Mouse (Mus musculus) embryonic facial prominence, embryonic 15.5 days (tissue): ENCODE data around the gene Tnfrsf8. TPM values are rescaled to one million over a fixed set of nuclear protein-coding genes. Genes with fewer than 3 reads are reported as not detected.

Experiments
- ATAC-seq: fragments of 200-750 bp; cut with Nextera tagmentation; 2 replicates; pipeline ENCODE4 v1.8.0; 2017; ENCODE audit warnings: low read depth, moderate TSS enrichment; ENCODE audit not compliant: insufficient number of reproducible peaks, low FRiP score, low TSS enrichment
- H3K27ac ChIP-seq: fragments of 300-500 bp; sonication (generic); replicated peaks from 2 replicates; pipeline ENCODE4 v1.5.1; 2015; ENCODE audit warnings: mild to moderate bottlenecking, inconsistent platforms
- H3K27me3 ChIP-seq: fragments of 300-500 bp; sonication (generic); 2 replicates; pipeline ENCODE4 v1.6.1; 2015; ENCODE audit warnings: inconsistent platforms
- H3K36me3 ChIP-seq: fragments of 300-500 bp; sonication (generic); 2 replicates; pipeline ENCODE4 v1.6.1; 2015; ENCODE audit warnings: mild to moderate bottlenecking, inconsistent platforms
- H3K4me1 ChIP-seq: fragments of 300-500 bp; sonication (generic); 2 replicates; pipeline ENCODE4 v1.6.1; 2015; ENCODE audit warnings: inconsistent platforms
- H3K4me2 ChIP-seq: fragments of 300-500 bp; sonication (generic); replicated peaks from 2 replicates; pipeline ENCODE4 v1.6.1; 2015; ENCODE audit warnings: mild to moderate bottlenecking, inconsistent platforms
- H3K4me3 ChIP-seq: fragments of 300-500 bp; sonication (generic); replicated peaks from 2 replicates; pipeline ENCODE4 v1.5.1; 2015; ENCODE audit warnings: mild to moderate bottlenecking, inconsistent platforms
- H3K9ac ChIP-seq: fragments of 300-500 bp; sonication (generic); 2 replicates; pipeline ENCODE4 v1.6.1; 2015; ENCODE audit warnings: inconsistent platforms
- H3K9me3 ChIP-seq: fragments of 300-500 bp; sonication (generic); replicated peaks from 2 replicates; pipeline ENCODE4 v1.6.1; 2016; ENCODE audit warnings: inconsistent platforms
- WGBS: fragments of 180-500 bp; shearing (Covaris S2); methylation state at CpG from one replicate; pipeline ENCODE4 v1.1.7; 2015; 5-methylcytosine and 5-hydroxymethylcytosine counted together
- polyA plus RNA-seq: library from polyadenylated mRNA; unstranded; fragments of >200 nt; fragmentation: Nextera tagmentation; extraction: Ambion mirVana; gene quantifications from 2 replicates; pipeline ENCODE4 v1.2.1, GENCODE M21; 2015

Gene Tnfrsf8
- polyA plus RNA-seq, 1 experiment from 2014 or later: 0.20 TPM

- 0 out of 2 replicates have a peak overlapping the region, but pooled peaks have one; percentile 40 for H3K4me3 ChIP-seq
- H3K36me3 ChIP-seq: no peaks in the 10 kb centered on the region
- no peak for ATAC-seq
- WGBS: 79% methylated on average over 3 of the region's 3 CpGs
- H3K27ac ChIP-seq: no peak overlapping the region
- peaks cover 10% of the 10 kb centered on the region for H3K4me1 ChIP-seq
- no peaks in the 10 kb centered on the region for H3K9me3 ChIP-seq
- no peak overlapping the region for H3K9ac ChIP-seq
- H3K27me3 ChIP-seq: peaks cover 34% of the 10 kb centered on the region
- H3K4me2 ChIP-seq: no peak overlapping the region
Measured at GRCm38 (mm10) chr4:145245581-145245980, 69.4 kb downstream of the Tnfrsf8 start.

DNA sequence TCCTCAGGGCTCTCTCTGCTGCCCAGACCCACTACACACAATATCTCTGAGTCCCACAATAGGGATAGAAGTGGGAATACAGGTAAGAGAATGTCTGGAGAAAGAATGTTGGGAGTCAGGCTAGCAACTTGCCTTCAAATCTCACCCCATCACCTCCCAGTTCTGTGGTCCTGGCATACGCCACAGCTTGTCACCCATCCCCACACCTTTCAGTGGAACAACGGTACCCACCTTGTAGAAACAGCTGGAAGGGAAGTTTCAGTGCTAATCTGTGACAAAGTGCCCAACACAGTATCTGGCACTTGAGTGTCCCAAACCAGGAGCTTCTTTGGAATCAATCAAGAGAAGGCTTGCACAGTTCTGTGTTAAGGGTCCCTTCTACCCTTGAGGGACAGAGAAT lies 70.3 kb downstream of the Tnfrsf8 start:
- Histone ChIP-seq H3K4me1 (peaks cover 11% of the 10 kb centered on the region), H3K27ac (no peak overlapping the region), H3K9me3 (no peaks in the 10 kb centered on the region), H3K36me3 (no peaks in the 10 kb centered on the region), H3K9ac (no peak overlapping the region), H3K4me2 (no peak overlapping the region), H3K27me3 (peaks cover 34% of the 10 kb centered on the region), H3K4me3 (no peak overlapping the region)
- no peak for ATAC-seq
- 87% methylated on average over 2 of the region's 2 CpGs for WGBS

DNA sequence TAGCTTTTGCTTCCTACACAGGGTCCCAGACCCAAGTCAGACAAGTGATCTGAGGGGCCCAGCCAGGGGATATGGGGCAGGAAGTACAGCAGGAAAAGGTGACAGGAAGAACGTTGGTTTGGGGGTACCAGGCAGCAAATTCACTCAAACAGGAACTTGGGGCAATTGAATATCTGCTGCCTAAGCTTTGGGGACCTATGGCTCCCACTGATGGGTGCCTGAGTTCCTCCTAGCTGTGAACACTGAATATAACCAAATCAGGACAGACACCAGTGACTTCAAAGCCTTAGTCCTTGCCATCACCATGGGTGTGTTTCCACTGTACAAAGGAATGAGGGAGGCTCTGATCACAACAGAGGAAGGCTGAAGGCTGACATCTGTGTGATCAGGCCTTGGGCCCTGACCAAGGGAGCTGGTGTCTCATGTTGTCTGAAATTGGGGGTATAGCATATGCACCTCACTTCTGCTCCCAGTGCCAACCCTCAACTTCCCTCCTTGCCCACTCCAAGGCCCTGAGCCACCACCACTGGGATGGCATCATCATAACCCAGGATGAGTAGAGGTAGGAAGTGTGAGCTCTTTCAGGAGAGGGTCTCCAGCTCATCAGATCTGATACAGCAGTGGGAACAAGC lies 72.1 kb downstream of the Tnfrsf8 start:
- WGBS: 53% methylated on average over 1 of the region's 1 CpGs
- H3K36me3 ChIP-seq: no peaks in the 10 kb centered on the region
- no peak for ATAC-seq

DNA sequence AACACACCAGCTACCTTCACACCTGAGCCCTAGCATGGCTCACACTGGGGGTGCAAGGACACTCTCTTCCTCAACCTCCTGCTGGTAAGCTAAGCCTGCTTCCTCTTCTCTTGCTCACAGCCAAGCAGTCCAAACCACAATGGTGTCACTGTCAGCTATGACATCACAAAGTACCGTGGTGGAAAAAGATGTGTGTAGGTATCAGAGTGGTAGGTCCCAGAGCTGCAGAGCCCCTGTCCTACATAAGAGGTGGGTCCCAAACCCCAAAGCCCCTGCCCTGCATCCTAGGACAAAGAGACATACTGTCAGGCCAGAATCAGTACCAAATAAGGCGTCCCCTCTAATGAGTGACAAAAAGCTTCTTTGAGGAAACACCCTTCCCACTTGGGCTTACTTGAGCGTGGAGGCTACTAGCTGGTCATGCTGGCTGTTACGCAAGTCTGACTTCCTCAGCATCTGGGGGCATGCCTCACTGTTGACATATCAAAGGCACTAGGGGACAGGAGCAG lies 74.2 kb downstream of the Tnfrsf8 start:
- no peaks in the 10 kb centered on the region for H3K9me3 ChIP-seq

More for the DNA sequence above, 72.1 kb downstream of the Tnfrsf8 start:
- Histone ChIP-seq H3K9me3 (no peaks in the 10 kb centered on the region), H3K27ac (no peak overlapping the region), H3K27me3 (peaks cover 32% of the 10 kb centered on the region), H3K9ac (no peak overlapping the region), H3K4me3 (no peak overlapping the region), H3K4me2 (no peak overlapping the region), H3K4me1 (peaks cover 18% of the 10 kb centered on the region)

GRCm38 (mm10) chr4:145239049-145239830 lies 75.7 kb downstream of the Tnfrsf8 start:
- WGBS: 31% methylated on average over 4 of the region's 4 CpGs
- peaks cover 8% of the 10 kb centered on the region; the same call in 1 of the 2 replicates for H3K4me1 ChIP-seq
- H3K27ac ChIP-seq: 0 out of 2 replicates have a peak overlapping the region, but pooled peaks have one; percentile 34
- no peaks in the 10 kb centered on the region for H3K27me3 ChIP-seq
- peak; percentile 76 for ATAC-seq
- no peak overlapping the region for H3K9ac ChIP-seq
- no peaks in the 10 kb centered on the region for H3K9me3 ChIP-seq
- no peaks in the 10 kb centered on the region for H3K36me3 ChIP-seq
- H3K4me2 ChIP-seq: no peak overlapping the region
- no peak overlapping the region for H3K4me3 ChIP-seq

More for the DNA sequence above, 74.2 kb downstream of the Tnfrsf8 start:
- H3K36me3 ChIP-seq: no peaks in the 10 kb centered on the region
- 71% methylated on average over 4 of the region's 4 CpGs for WGBS
- peaks cover 8% of the 10 kb centered on the region; the same call in 1 of the 2 replicates for H3K4me1 ChIP-seq
- peaks cover 12% of the 10 kb centered on the region for H3K27me3 ChIP-seq
- H3K27ac ChIP-seq: no peak overlapping the region
- H3K4me3 ChIP-seq: no peak overlapping the region
- no peak for ATAC-seq
- no peak overlapping the region for H3K9ac ChIP-seq
- H3K4me2 ChIP-seq: no peak overlapping the region

DNA sequence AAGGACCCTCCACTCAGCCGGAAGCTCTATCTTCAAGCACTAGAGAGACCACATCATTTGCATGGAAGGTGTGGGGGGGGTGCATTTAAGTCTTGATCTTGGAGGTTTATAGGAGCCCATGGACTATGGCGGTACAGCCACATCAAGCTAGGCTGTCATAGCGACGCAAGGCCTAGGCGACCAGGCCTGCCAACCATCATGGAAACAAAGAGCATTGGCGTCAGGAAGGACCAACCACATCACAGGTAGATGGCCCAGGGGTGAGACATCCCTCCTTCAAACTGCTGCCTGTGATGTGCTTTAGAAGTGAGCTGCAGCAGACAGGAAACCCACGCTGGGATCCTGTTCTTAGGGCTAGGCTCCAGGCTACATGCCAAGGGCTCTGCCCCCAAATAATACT lies 78.9 kb downstream of the Tnfrsf8 start:
- H3K4me3 ChIP-seq: no peak overlapping the region
- no peaks in the 10 kb centered on the region for H3K36me3 ChIP-seq
- 84% methylated on average over 7 of the region's 7 CpGs for WGBS
- no peak overlapping the region for H3K4me2 ChIP-seq
- no peaks in the 10 kb centered on the region for H3K9me3 ChIP-seq
- H3K27me3 ChIP-seq: no peaks in the 10 kb centered on the region
- no peak overlapping the region for H3K27ac ChIP-seq
- ATAC-seq: no peak
- H3K4me1 ChIP-seq: peaks cover 8% of the 10 kb centered on the region; the same call in 1 of the 2 replicates
- H3K9ac ChIP-seq: no peak overlapping the region

DNA sequence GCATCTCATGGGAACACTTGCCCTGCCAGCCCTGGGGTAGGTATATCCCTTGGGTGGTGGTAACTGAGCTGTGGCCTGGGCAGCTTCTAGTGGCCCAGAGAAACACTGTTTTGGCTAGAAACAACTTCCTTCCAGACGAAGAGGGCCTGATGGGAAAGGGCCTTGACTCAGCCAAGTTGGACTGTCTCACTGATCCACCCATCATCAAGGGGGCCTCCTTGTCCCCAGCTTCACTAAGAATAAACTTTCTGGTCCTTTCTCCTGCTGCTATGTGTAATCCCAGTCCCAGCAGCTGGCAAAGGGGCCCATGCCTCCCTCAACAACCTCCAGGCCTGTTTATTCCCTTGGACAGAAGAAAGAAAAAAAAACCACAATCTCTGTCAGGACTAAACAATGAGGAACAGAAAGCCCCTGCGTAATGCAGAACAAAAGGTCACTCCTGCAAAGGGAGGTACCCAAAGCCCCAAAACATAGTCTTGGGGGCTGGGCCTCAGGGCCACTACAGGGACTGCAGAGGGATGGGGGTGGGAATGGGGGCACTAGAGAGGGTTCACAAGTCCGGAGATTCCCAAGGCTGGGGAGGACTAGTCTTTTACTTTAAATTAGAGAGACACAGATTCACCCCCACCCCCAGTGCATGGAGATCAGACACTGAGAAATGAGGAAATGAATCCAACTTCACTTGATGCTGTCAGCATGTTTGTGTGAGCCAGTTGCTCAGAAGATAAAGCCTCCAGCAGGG lies 81.3 kb downstream of the Tnfrsf8 start:
- no peak overlapping the region for H3K4me2 ChIP-seq
- H3K9me3 ChIP-seq: no peaks in the 10 kb centered on the region
- ATAC-seq: no peak
- no peak overlapping the region for H3K9ac ChIP-seq
- 48% methylated on average over 3 of the region's 3 CpGs for WGBS
- H3K36me3 ChIP-seq: no peaks in the 10 kb centered on the region
- H3K27me3 ChIP-seq: no peaks in the 10 kb centered on the region
- H3K4me1 ChIP-seq: no peaks in the 10 kb centered on the region
- H3K27ac ChIP-seq: no peak overlapping the region
- H3K4me3 ChIP-seq: no peak overlapping the region

DNA sequence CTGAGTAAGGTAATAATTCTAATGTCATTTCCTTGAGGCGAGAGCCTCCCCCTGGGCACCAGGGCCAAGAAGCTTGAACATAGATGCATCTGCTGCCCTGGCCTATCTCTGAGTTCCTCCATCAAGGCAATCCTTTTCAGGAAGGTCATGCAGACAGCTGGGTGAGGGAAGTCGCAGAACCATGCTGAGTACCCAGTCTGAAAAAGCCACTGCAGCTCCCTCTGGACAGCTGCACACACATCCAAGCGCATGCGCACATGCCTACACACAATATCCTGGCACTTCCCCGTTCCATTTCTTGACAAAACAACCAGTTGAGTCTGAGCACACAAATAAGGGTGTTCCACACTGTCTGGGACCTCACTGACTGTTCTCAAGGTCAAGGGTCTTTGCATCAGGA lies 83.2 kb downstream of the Tnfrsf8 start:
- Histone ChIP-seq H3K36me3 (no peaks in the 10 kb centered on the region), H3K4me3 (no peak overlapping the region), H3K9ac (no peak overlapping the region), H3K27me3 (no peaks in the 10 kb centered on the region), H3K27ac (no peak overlapping the region), H3K4me1 (no peaks in the 10 kb centered on the region), H3K9me3 (no peaks in the 10 kb centered on the region), H3K4me2 (no peak overlapping the region)
- WGBS: 90% methylated on average over 5 of the region's 5 CpGs
- no peak for ATAC-seq

- no peak overlapping the region for H3K9ac ChIP-seq
- H3K27me3 ChIP-seq: no peaks in the 10 kb centered on the region
- no peak overlapping the region for H3K4me3 ChIP-seq
- ATAC-seq: no peak
- no peaks in the 10 kb centered on the region for H3K9me3 ChIP-seq
- no peaks in the 10 kb centered on the region for H3K4me1 ChIP-seq
- WGBS: 86% methylated on average over 2 of the region's 2 CpGs
- H3K27ac ChIP-seq: no peak overlapping the region
- no peaks in the 10 kb centered on the region for H3K36me3 ChIP-seq
- H3K4me2 ChIP-seq: no peak overlapping the region
Measured at GRCm38 (mm10) chr4:145230647-145231046, 84.3 kb downstream of the Tnfrsf8 start.

DNA sequence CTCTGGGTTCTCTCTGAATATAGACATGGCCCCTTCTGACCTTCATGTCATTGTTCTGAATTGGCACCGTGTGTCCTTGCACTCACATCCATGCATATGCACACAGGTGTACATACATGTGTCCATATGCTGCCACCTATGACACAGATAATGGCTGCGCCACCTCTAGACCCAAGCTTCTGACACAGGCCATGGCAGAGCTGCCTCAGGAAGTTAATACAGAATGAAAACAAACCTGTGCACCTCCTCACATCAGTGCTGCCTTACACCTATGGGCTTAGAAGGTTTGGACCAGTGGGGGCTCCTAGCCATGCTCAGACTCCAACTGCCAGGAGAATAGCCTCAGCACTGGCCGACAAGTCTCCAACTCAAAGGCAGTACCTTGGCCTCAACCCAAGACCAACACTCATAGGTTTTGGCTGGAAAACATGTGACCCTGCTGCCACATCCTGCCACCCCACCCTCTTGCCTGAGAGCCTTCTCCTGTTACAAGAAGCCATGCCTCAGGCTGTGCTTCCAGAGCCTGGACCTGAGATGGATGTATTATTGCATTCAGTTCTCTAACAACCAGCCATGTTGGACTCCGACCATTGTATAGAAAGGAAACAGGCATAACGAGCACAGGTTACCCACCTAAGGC lies 85.3 kb downstream of the Tnfrsf8 start:
- H3K27me3 ChIP-seq: no peaks in the 10 kb centered on the region
- H3K36me3 ChIP-seq: no peaks in the 10 kb centered on the region
- no peak overlapping the region for H3K4me2 ChIP-seq
- H3K9ac ChIP-seq: no peak overlapping the region
- 76% methylated on average over 5 of the region's 5 CpGs for whole genome bisulfite sequencing
- H3K4me1 ChIP-seq: no peaks in the 10 kb centered on the region
- no peak overlapping the region for H3K4me3 ChIP-seq
- no peak for ATAC-seq
- no peaks in the 10 kb centered on the region for H3K9me3 ChIP-seq
- H3K27ac ChIP-seq: no peak overlapping the region

GRCm38 (mm10) chr4:145229051-145229450 lies 85.9 kb downstream of the Tnfrsf8 start:
- no peaks in the 10 kb centered on the region for H3K9me3 ChIP-seq
- ATAC-seq: no peak
- H3K4me1 ChIP-seq: no peaks in the 10 kb centered on the region
- no peak overlapping the region for H3K4me2 ChIP-seq
- no peaks in the 10 kb centered on the region for H3K36me3 ChIP-seq
- H3K27me3 ChIP-seq: no peaks in the 10 kb centered on the region
- no peak overlapping the region for H3K27ac ChIP-seq
- H3K4me3 ChIP-seq: no peak overlapping the region
- 86% methylated on average over 6 of the region's 6 CpGs for WGBS
- no peak overlapping the region for H3K9ac ChIP-seq
